Mouse (Mus musculus) liver, embryonic 12.5 days (tissue): ENCODE measurements around the gene Tmem120b. TPM values are rescaled to one million over a fixed set of nuclear protein-coding genes. Genes with fewer than 3 reads are reported as not detected.

ENCODE experiments used
- ATAC-seq: fragments of 200-750 bp; cut with Nextera tagmentation; 2 replicates; pipeline ENCODE4 v1.8.0; 2017; ENCODE audit warnings: moderate number of reproducible peaks, mild to moderate bottlenecking, moderate library complexity
- H3K27ac ChIP-seq: fragments of 300-500 bp; sonication (generic); 2 replicates; pipeline ENCODE4 v1.5.1; 2016; ENCODE audit warnings: mild to moderate bottlenecking
- H3K27me3 ChIP-seq: fragments of 300-500 bp; sonication (generic); replicated peaks from 2 replicates; pipeline ENCODE4 v1.6.1; 2016; ENCODE audit warnings: mild to moderate bottlenecking, moderate library complexity
- H3K36me3 ChIP-seq: fragments of 300-500 bp; sonication (generic); 2 replicates; pipeline ENCODE4 v1.6.1; 2016; ENCODE audit warnings: mild to moderate bottlenecking, moderate library complexity
- H3K4me1 ChIP-seq: fragments of 300-500 bp; sonication (generic); 2 replicates; pipeline ENCODE4 v1.6.1; 2016
- H3K4me2 ChIP-seq: fragments of 300-500 bp; sonication (generic); 2 replicates; pipeline ENCODE4 v1.6.1; 2016; ENCODE audit warnings: mild to moderate bottlenecking, moderate library complexity
- H3K4me3 ChIP-seq: fragments of 300-500 bp; sonication (generic); 2 replicates; pipeline ENCODE4 v1.5.1; 2016; ENCODE audit warnings: mild to moderate bottlenecking, moderate library complexity
- H3K9ac ChIP-seq: fragments of 300-500 bp; sonication (generic); 2 replicates; pipeline ENCODE4 v1.6.1; 2016; ENCODE audit warnings: mild to moderate bottlenecking, moderate library complexity
- H3K9me3 ChIP-seq: fragments of 300-500 bp; sonication (generic); replicated peaks from 2 replicates; pipeline ENCODE4 v1.6.1; 2016; ENCODE audit warnings: mild to moderate bottlenecking, moderate library complexity
- WGBS: fragments of 180-500 bp; shearing (Covaris S2); methylation state at CpG from one replicate; pipeline ENCODE4 v1.1.7; 2016; ENCODE audit not compliant: insufficient replicate concordance; 5-methylcytosine and 5-hydroxymethylcytosine counted together
- polyA plus RNA-seq: library from polyadenylated mRNA; unstranded; fragments of >200 nt; fragmentation: Nextera tagmentation; extraction: Ambion mirVana; gene quantifications from 2 replicates; pipeline ENCODE4 v1.2.1, GENCODE M21; 2016

The Tmem120b gene
- polyA plus RNA-seq, 1 experiment from 2014 or later, result 28.2 TPM

DNA sequence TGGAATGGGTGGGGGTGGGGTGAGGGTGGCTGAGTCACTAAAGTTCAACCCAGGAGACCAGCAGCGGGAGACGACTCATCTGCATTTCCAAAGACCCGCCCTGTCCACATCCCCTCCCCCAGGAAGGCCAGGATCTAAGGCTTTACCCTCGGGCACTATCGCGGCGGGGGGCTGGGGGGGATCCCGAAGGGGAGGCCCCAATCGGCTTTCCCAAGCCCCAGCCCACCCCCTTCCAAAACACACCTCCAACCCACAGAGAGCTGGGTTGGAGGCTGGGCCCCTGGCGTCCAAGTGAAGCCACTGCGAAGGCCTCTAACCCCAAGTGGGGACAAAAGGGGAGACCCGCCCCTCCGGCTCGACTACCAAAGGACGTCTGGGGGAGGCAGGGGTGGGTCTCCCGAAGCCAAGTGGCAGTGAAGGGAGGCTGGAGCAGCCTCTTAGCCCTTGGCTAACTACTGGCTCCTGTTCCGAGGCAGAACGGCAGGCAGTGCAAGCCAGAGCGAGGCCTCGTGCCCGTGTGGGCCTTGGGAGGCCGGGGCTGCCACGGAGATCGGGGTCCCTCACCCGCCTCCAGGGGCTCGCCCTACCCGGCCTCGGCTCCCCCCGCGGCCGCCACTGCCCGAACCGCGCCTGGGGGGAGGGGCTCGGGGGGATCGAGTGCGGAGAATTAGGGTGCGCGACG, 70.2 kb downstream of the Tmem120b start:
- H3K9ac ChIP-seq, result peak overlapping the region; percentile 99
- peak overlapping the region; percentile 100 for H3K4me2 ChIP-seq
- peaks cover 24% of the 10 kb centered on the region for H3K36me3 ChIP-seq
- WGBS, result under 1% methylated on average over 40 of the region's 40 CpGs
- no peaks in the 10 kb centered on the region for H3K27me3 ChIP-seq
- H3K4me3 ChIP-seq, result peak overlapping the region; percentile 98
- peak; percentile 57 for ATAC-seq
- H3K9me3 ChIP-seq, result no peaks in the 10 kb centered on the region
- H3K27ac ChIP-seq, result peak overlapping the region; percentile 100
- H3K4me1 ChIP-seq, result peaks cover 72% of the 10 kb centered on the region

- Histone ChIP-seq H3K36me3 (peaks cover 19% of the 10 kb centered on the region), H3K4me3 (peak overlapping the region; percentile 98), H3K4me1 (peaks cover 72% of the 10 kb centered on the region), H3K27me3 (no peaks in the 10 kb centered on the region), H3K9me3 (no peaks in the 10 kb centered on the region), H3K27ac (peak overlapping the region; percentile 100), H3K4me2 (peak overlapping the region; percentile 100), H3K9ac (peak overlapping the region; percentile 99)
- 1% methylated on average over 39 of the region's 39 CpGs for WGBS
- ATAC-seq, result no peak
Observed at GRCm38 (mm10) chr5:123138953-123139721, 70.9 kb downstream of the Tmem120b start.

GRCm38 (mm10) chr5:123139722-123140627, 71.8 kb downstream of the Tmem120b start:
- H3K9ac ChIP-seq, result peak overlapping the region; percentile 99

DNA sequence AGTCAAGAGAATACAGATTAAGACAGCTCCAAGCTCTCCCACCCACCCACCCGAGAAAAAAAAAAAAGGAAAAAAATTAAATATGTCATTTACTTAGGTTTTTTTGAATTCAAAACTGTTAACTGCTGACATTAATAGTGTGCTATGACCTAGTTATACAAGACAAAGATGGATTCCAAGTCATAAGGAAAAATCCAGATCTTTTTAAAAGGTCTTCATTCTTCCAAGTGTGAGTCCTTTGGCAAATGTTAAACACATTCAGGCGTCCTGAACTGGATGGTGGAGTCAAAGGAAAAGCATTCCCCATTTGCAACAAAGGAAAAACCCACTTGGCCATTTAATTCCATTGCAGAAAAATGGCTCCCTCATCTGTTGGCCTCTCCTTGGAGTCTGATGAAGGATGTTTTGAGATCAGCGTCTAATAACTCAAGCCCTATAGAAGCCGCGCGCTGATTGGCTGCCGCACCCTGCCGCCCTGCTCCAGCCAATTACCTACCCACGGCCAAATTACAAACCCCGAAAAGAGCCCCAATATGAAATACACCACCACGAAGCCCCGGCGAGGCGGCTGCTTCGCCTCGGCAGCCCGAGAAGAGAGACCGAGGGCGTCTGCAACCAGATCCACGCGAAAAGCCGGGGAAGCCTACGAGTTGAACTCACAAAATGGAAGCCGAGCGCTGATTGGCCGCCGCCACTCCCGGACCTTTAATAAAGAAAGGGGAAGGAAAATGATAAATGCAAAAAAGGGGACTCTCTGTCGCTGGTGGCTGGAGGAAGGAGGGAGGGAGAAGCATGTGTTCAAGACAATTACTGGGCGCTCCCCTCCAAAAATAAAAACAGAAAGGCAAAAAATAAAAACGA, 72.7 kb downstream of the Tmem120b start:
- peak; percentile 44 for ATAC-seq
- Histone ChIP-seq H3K9me3 (no peaks in the 10 kb centered on the region), H3K9ac (peak overlapping the region; percentile 99), H3K4me2 (peak overlapping the region; percentile 100), H3K27me3 (no peaks in the 10 kb centered on the region), H3K4me3 (peak overlapping the region; percentile 98), H3K4me1 (peaks cover 72% of the 10 kb centered on the region), H3K27ac (peak overlapping the region; percentile 100), H3K36me3 (peaks cover 26% of the 10 kb centered on the region)
- under 1% methylated on average over 31 of the region's 31 CpGs for WGBS

More at GRCm38 (mm10) chr5:123139722-123140627, 71.8 kb downstream of the Tmem120b start:
- ATAC-seq, result no peak
- H3K27ac ChIP-seq, result peak overlapping the region; percentile 100
- H3K36me3 ChIP-seq, result peaks cover 19% of the 10 kb centered on the region
- 2% methylated on average over 28 of the region's 28 CpGs for WGBS
- H3K4me1 ChIP-seq, result peaks cover 72% of the 10 kb centered on the region
- H3K4me3 ChIP-seq, result peak overlapping the region; percentile 98
- no peaks in the 10 kb centered on the region for H3K9me3 ChIP-seq
- peak overlapping the region; percentile 100 for H3K4me2 ChIP-seq
- no peaks in the 10 kb centered on the region for H3K27me3 ChIP-seq

GRCm38 (mm10) chr5:123141555-123142160, 73.4 kb downstream of the Tmem120b start:
- Histone ChIP-seq H3K4me2 (peak overlapping the region; percentile 100), H3K9me3 (no peaks in the 10 kb centered on the region), H3K4me3 (peak overlapping the region; percentile 98), H3K9ac (peak overlapping the region; percentile 99), H3K36me3 (peaks cover 33% of the 10 kb centered on the region), H3K4me1 (peaks cover 72% of the 10 kb centered on the region), H3K27me3 (no peaks in the 10 kb centered on the region), H3K27ac (peak overlapping the region; percentile 100)
- under 1% methylated on average over 30 of the region's 38 CpGs for WGBS
- ATAC-seq, result no peak

- H3K4me3 ChIP-seq, result peak within 1 kb of the TSS; percentile 98
- peaks cover 37% of the 10 kb centered on the region for H3K36me3 ChIP-seq
- H3K9me3 ChIP-seq, result no peaks in the 10 kb centered on the region
- WGBS, result under 1% methylated on average over 96 of the region's 103 CpGs
- peak within 1 kb of the TSS; percentile 100 for H3K27ac ChIP-seq
- H3K9ac ChIP-seq, result peak within 1 kb of the TSS; percentile 99
- H3K4me1 ChIP-seq, result peaks cover 72% of the 10 kb centered on the region
- no peaks in the 10 kb centered on the region for H3K27me3 ChIP-seq
- H3K4me2 ChIP-seq, result peak within 1 kb of the TSS; percentile 100
- peak; percentile 46; the same call in 1 of the 2 replicates for ATAC-seq
Observed at GRCm38 (mm10) chr5:123142161-123143157, 74.2 kb downstream of the Tmem120b start, which contains the start of gene Setd1b. Setd1b (plus strand) TSS chr5:123142193.

GRCm38 (mm10) chr5:123143251-123143970, 75.2 kb downstream of the Tmem120b start:
- peaks cover 46% of the 10 kb centered on the region for H3K36me3 ChIP-seq
- H3K9ac ChIP-seq, result peak overlapping the region; percentile 99
- no peak for ATAC-seq
- H3K4me1 ChIP-seq, result peaks cover 72% of the 10 kb centered on the region
- H3K27me3 ChIP-seq, result no peaks in the 10 kb centered on the region
- H3K9me3 ChIP-seq, result no peaks in the 10 kb centered on the region
- H3K4me2 ChIP-seq, result peak overlapping the region; percentile 100
- peak overlapping the region; percentile 98 for H3K4me3 ChIP-seq
- 3% methylated on average over 24 of the region's 24 CpGs for WGBS
- H3K27ac ChIP-seq, result peak overlapping the region; percentile 100

- Histone ChIP-seq H3K4me2 (peak overlapping the region; percentile 100), H3K4me3 (peak overlapping the region; percentile 98), H3K4me1 (peaks cover 74% of the 10 kb centered on the region), H3K36me3 (peaks cover 53% of the 10 kb centered on the region), H3K27me3 (no peaks in the 10 kb centered on the region), H3K27ac (peak overlapping the region; percentile 100), H3K9me3 (no peaks in the 10 kb centered on the region), H3K9ac (peak overlapping the region; percentile 99)
- ATAC-seq, result no peak
- 19% methylated on average over 17 of the region's 17 CpGs for WGBS
Observed at GRCm38 (mm10) chr5:123143971-123144745, 75.9 kb downstream of the Tmem120b start.
